Mouse (Mus musculus) forebrain, embryonic 11.5 days (tissue): ENCODE data around the gene Plau. TPM values are rescaled to one million over a fixed set of nuclear protein-coding genes. Genes with fewer than 3 reads are reported as not detected.

Experiments used
- ATAC-seq: fragments of 200-750 bp; cut with Nextera tagmentation; replicated peaks from 2 replicates; pipeline ENCODE4 v1.8.0; 2017; ENCODE audit warnings: moderate TSS enrichment; ENCODE audit not compliant: low FRiP score
- DNase-seq: peaks from one replicate; pipeline ENCODE4 v3.0.0-alpha.2; 2017; ENCODE audit warnings: low spot score
- H3K27ac ChIP-seq: fragments of 300-500 bp; sonication (generic); 2 replicates; pipeline ENCODE4 v1.5.1; 2014; ENCODE audit warnings: low read depth, low read length
- H3K27me3 ChIP-seq: fragments of 300-500 bp; sonication (generic); 2 replicates; pipeline ENCODE4 v1.6.1; 2014; ENCODE audit warnings: mild to moderate bottlenecking, low read length, mixed read lengths; ENCODE audit not compliant: control insufficient read depth, insufficient read depth
- H3K36me3 ChIP-seq: fragments of 300-500 bp; sonication (generic); 2 replicates; pipeline ENCODE4 v1.6.1; 2014; ENCODE audit warnings: mild to moderate bottlenecking, low read length, moderate library complexity, mixed read lengths; ENCODE audit not compliant: control insufficient read depth, insufficient read depth
- H3K4me1 ChIP-seq: fragments of 300-500 bp; sonication (generic); replicated peaks from 2 replicates; pipeline ENCODE4 v1.6.1; 2014; ENCODE audit warnings: low read length, mixed read lengths; ENCODE audit not compliant: control insufficient read depth, insufficient read depth
- H3K4me2 ChIP-seq: fragments of 300-500 bp; sonication (generic); 2 replicates; pipeline ENCODE4 v1.6.1; 2014; ENCODE audit warnings: low read depth, mild to moderate bottlenecking, low read length, moderate library complexity, mixed read lengths; ENCODE audit not compliant: severe bottlenecking
- H3K4me3 ChIP-seq: fragments of 300-500 bp; sonication (generic); 2 replicates; pipeline ENCODE4 v1.5.1; 2014; ENCODE audit warnings: low read depth, low read length
- H3K9ac ChIP-seq: fragments of 300-500 bp; sonication (generic); 2 replicates; pipeline ENCODE4 v1.6.1; 2014; ENCODE audit warnings: low read length
- H3K9me3 ChIP-seq: fragments of 300-500 bp; sonication (generic); 2 replicates; pipeline ENCODE4 v1.6.1; 2016; ENCODE audit warnings: low read length, mixed read lengths; ENCODE audit not compliant: control insufficient read depth
- WGBS: fragments of 180-500 bp; shearing (Covaris S2); extraction: QIAGEN DNeasy Blood & Tissue Kit; methylation state at CpG from one replicate; pipeline ENCODE4 v1.1.7; 2014; 5-methylcytosine and 5-hydroxymethylcytosine counted together
- polyA plus RNA-seq: library from polyadenylated mRNA; unstranded; fragments of >200 nt; fragmentation: Nextera tagmentation; extraction: Ambion mirVana; gene quantifications from 2 replicates; pipeline ENCODE4 v1.2.1, GENCODE M21; 2014

Plau gene
- polyA plus RNA-seq, 1 experiment from 2014 or later: 0.31 TPM

GRCm38 (mm10) chr14:20792922-20793757 is 43.3 kb upstream of the Plau start:
- Histone ChIP-seq H3K4me3 (peak overlapping the region; percentile 89), H3K4me2 (peak overlapping the region; percentile 86), H3K36me3 (no peaks in the 10 kb centered on the region; the same call in 1 of the 2 replicates), H3K9me3 (no peaks in the 10 kb centered on the region), H3K9ac (peak overlapping the region; percentile 82), H3K4me1 (0 out of 2 replicates have a peak, but pooled peaks cover 3% of the 10 kb centered on the region), H3K27me3 (no peaks in the 10 kb centered on the region), H3K27ac (peak overlapping the region; percentile 57; the same call in 1 of the 2 replicates)
- under 1% methylated on average over 56 of the region's 57 CpGs for WGBS
- ATAC-seq (peak; percentile 76), DNase-seq (peak; percentile 87)

GRCm38 (mm10) chr14:20793758-20794531 is 42.5 kb upstream of the Plau start, which contains the start of gene Camk2g:
Gene Camk2g, minus strand, starts transcription at chr14:20794088.
- H3K4me2 ChIP-seq: peak within 1 kb of the TSS; percentile 86
- H3K9me3 ChIP-seq: no peaks in the 10 kb centered on the region
- H3K27ac ChIP-seq: peak within 1 kb of the TSS; percentile 57; the same call in 1 of the 2 replicates
- WGBS: under 1% methylated on average over 64 of the region's 76 CpGs
- H3K4me3 ChIP-seq: peak within 1 kb of the TSS; percentile 89
- 0 out of 2 replicates have a peak, but pooled peaks cover 3% of the 10 kb centered on the region for H3K4me1 ChIP-seq
- ATAC-seq (peak; percentile 88), DNase-seq (peak; percentile 93)
- no peaks in the 10 kb centered on the region; the same call in 1 of the 2 replicates for H3K36me3 ChIP-seq
- H3K27me3 ChIP-seq: no peaks in the 10 kb centered on the region
- H3K9ac ChIP-seq: peak within 1 kb of the TSS; percentile 82

GRCm38 (mm10) chr14:20794589-20794988 is 41.9 kb upstream of the Plau start:
- ATAC-seq (no peak), DNase-seq (no peak)
- WGBS: 6% methylated on average over 9 of the region's 9 CpGs
- Histone ChIP-seq H3K36me3 (no peaks in the 10 kb centered on the region; the same call in 1 of the 2 replicates), H3K9me3 (no peaks in the 10 kb centered on the region), H3K27ac (no peak overlapping the region), H3K4me1 (0 out of 2 replicates have a peak, but pooled peaks cover 3% of the 10 kb centered on the region), H3K27me3 (no peaks in the 10 kb centered on the region), H3K9ac (peak overlapping the region; percentile 82), H3K4me3 (peak overlapping the region; percentile 89), H3K4me2 (peak overlapping the region; percentile 86)

DNA sequence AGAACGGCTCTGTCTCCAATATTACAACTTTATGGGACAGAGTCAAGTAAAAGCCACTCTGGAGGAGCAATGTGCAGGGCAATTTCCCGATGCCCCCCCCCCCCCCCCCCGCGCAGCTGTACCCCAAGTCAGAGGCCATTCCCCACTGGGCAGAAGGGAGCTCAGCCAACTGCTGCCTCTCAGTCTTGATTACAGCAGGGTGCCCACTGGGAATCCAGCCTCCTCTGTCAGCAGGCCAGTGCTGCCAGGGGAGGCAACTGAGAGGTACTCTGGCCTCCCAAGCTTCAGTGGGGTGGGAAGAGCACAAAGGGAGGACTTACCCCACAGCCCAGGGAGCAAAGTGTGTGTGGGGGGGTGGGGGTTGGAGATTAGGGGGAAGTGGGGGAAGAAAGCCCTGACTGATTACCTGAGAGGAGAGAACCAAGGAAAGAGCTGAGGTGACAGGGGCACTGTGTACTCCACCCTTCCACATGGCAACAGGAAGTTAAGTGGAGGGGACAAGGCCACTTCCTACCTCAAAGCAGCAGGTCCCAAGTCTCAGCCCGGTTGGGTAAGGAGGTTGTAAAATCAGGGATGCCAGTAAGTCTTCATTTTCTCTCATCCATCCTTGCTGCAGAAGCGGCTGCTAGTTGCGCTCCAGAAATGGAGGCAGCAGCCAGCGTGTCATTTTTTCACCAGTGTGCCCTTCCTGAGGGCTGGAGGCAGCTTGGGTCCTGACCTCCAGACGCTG is 40.9 kb upstream of the Plau start:
- WGBS: 47% methylated on average over 8 of the region's 9 CpGs
- no peaks in the 10 kb centered on the region for H3K27me3 ChIP-seq
- H3K4me3 ChIP-seq: no peak overlapping the region
- H3K9ac ChIP-seq: no peak overlapping the region
- no peaks in the 10 kb centered on the region for H3K9me3 ChIP-seq
- ATAC-seq (no peak), DNase-seq (no peak)
- H3K27ac ChIP-seq: no peak overlapping the region
- H3K4me2 ChIP-seq: no peak overlapping the region
- 0 out of 2 replicates have a peak, but pooled peaks cover 3% of the 10 kb centered on the region for H3K4me1 ChIP-seq
- no peaks in the 10 kb centered on the region for H3K36me3 ChIP-seq

DNA sequence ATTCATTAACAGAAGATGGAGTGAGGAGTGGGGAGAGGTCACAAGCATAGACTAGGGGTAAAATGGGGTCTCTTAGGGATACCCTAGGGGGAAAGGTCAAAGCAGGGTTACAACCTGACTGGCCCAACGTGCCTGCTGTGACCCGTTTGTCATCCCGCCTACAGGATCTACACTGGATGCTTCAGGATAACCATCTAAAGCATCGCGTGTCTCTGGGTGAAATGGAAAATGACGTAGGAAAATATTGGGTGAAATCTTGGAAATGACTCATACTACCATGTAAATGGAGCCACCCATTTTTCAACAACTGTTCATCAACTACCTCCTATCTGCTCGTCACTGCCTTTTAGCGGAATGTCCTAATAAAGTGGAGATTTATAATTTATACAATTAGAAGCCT is 40.3 kb upstream of the Plau start:
- no peaks in the 10 kb centered on the region for H3K36me3 ChIP-seq
- no peak overlapping the region for H3K27ac ChIP-seq
- WGBS: 73% methylated on average over 8 of the region's 8 CpGs
- no peaks in the 10 kb centered on the region for H3K27me3 ChIP-seq
- DNase-seq (no peak), ATAC-seq (no peak)
- no peak overlapping the region for H3K9ac ChIP-seq
- H3K4me3 ChIP-seq: no peak overlapping the region
- H3K4me1 ChIP-seq: 0 out of 2 replicates have a peak, but pooled peaks cover 3% of the 10 kb centered on the region
- no peak overlapping the region for H3K4me2 ChIP-seq
- H3K9me3 ChIP-seq: no peaks in the 10 kb centered on the region

DNA sequence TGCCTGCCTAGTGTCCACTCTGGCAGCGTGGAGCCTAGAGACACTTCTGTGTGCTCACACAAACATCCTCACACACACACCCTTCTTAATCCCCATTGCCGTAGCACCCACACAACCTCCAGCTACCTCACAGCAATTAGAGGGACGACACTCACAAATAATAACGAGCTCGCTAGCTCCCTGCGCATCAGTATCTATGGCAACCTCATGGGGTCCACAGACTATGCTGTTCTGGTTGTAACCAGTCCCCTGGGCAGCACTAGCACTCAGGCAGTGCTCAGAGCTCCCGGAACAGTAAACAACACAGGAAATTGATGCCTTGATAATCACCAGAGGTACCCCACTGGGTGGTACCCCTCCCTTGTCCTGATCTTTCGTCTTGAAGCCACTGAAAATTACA is 39.8 kb upstream of the Plau start:
- DNase-seq: no peak
- Histone ChIP-seq H3K27me3 (no peaks in the 10 kb centered on the region), H3K27ac (no peak overlapping the region), H3K4me1 (0 out of 2 replicates have a peak, but pooled peaks cover 3% of the 10 kb centered on the region), H3K9me3 (no peaks in the 10 kb centered on the region), H3K36me3 (no peaks in the 10 kb centered on the region), H3K4me3 (no peak overlapping the region), H3K9ac (no peak overlapping the region), H3K4me2 (no peak overlapping the region)
- WGBS: 43% methylated on average over 8 of the region's 8 CpGs
- ATAC-seq: no peak

GRCm38 (mm10) chr14:20798300-20798699 is 38.2 kb upstream of the Plau start:
- ATAC-seq (no peak), DNase-seq (no peak)
- no peak overlapping the region for H3K4me2 ChIP-seq
- H3K9ac ChIP-seq: no peak overlapping the region
- 87% methylated on average over 6 of the region's 6 CpGs for WGBS
- H3K9me3 ChIP-seq: no peaks in the 10 kb centered on the region
- H3K4me3 ChIP-seq: no peak overlapping the region
- H3K27me3 ChIP-seq: no peaks in the 10 kb centered on the region
- H3K36me3 ChIP-seq: no peaks in the 10 kb centered on the region
- 0 out of 2 replicates have a peak, but pooled peaks cover 3% of the 10 kb centered on the region for H3K4me1 ChIP-seq
- H3K27ac ChIP-seq: no peak overlapping the region

DNA sequence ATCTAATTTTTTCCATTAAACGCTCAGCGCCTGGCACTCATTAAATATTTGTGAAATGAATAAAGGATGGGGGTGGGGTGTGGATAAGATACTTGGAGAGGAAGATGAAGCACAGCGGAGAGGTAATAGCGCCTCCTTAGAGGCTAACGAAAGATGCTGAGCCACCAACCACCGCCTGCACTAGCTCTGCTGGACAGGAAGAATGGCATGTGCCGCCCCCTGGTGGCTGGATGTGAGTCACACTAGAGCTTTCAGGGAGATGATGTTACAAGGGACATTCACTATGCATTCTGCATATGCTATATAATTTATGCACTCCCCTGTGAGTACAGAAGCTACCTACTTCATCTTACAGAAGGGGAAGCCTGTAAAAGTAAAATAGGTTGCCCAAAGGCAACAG is 37.7 kb upstream of the Plau start:
- H3K4me1 ChIP-seq: peaks cover 3% of the 10 kb centered on the region; the same call in 1 of the 2 replicates
- H3K4me2 ChIP-seq: no peak overlapping the region
- no peaks in the 10 kb centered on the region for H3K36me3 ChIP-seq
- H3K27me3 ChIP-seq: no peaks in the 10 kb centered on the region
- no peak overlapping the region for H3K9ac ChIP-seq
- 6% methylated on average over 7 of the region's 7 CpGs for WGBS
- no peaks in the 10 kb centered on the region for H3K9me3 ChIP-seq
- no peak overlapping the region for H3K27ac ChIP-seq
- DNase-seq: peak; percentile 93
- ATAC-seq: no peak
- H3K4me3 ChIP-seq: no peak overlapping the region
